Mouse (Mus musculus): Measurements from ENCODE around the gene Cadm1. TPM values are rescaled to one million over a fixed set of nuclear protein-coding genes. Genes with fewer than 3 reads are reported as not detected.

The Cadm1 gene
- total RNA-seq (2015; ENCODE audit: low replicate concordance) (2.9 and 6.0 TPM in 2 replicates), total RNA-seq (2017; ENCODE audit: low replicate concordance) (0.70 and 0.85 TPM in 2 replicates)

DNA sequence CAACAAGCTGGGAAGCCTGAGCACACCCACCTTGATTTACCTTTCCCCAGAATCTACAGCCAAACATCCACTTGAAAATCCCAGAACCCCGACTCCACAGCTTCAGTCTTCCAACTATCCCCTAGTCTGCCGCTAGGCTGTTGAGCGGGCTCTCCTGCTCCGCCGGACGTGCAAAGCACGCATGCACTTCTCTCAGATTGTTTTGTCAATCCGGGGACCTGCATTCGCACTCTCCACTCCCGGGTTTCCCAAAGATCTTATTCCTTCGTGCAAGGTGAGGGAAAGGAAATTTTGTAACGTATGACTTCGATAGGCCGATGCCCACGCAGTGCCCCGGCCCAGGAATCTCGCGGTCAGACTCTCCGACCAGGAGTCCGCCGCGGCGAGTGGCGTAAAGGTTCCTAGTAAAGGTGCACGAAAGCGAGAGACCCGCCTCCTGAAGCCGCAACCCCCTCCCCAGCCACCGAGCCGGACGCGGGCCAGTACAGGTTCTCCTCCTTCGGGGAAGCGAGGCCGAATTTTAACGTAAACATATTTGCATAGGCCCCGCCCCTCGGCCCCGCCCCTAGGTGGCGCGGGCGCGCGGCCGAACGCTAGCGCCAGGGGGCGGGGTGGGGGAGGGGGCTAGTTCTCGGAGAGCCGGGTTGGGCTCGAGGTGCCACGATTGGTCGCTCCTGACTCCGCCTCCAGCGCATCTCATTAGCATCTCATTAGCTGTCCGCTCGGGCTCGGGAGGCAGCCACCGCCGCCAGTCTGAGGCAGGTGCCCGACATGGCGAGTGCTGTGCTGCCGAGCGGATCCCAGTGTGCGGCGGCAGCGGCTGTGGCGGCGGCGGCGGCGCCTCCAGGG, at the start of gene Cadm1:
Gene Cadm1 (plus strand): TSS at position 572 of the 849 bp plus-strand sequence.
- ATAC-seq (replicated peaks; ENCODE audit: low FRiP score, poor library complexity, severe bottlenecking): 0 out of 2 replicates have a peak, but pooled peaks have one; percentile 43

DNA sequence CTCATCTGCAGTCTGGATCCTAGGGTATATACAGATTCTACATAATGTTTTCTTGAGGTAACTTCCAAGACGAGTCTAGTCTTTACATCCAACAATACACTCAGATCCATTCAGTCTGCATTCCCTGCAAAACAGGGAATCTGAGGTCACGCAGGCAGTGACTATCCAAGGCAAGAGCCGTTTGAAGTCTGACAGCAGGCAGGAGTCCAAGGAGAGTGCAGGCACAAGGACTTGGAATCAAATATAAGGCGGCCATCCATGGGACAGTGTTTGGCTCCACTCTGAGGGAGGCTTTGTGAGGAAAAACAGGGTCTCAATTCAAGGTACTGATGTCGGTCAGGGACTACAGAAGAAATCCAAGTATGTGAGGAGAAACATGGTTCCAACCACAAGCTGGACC, 45.5 kb upstream of the Cadm1 start:
- ATAC-seq (replicated peaks; ENCODE audit: low FRiP score, poor library complexity, severe bottlenecking): no peak

- ATAC-seq (replicated peaks; ENCODE audit: low FRiP score, poor library complexity, severe bottlenecking): no peak
Observed at GRCm38 (mm10) chr9:47485186-47485585, 44.8 kb upstream of the Cadm1 start.

- ATAC-seq (replicated peaks; ENCODE audit: low FRiP score, poor library complexity, severe bottlenecking): no peak
Observed at GRCm38 (mm10) chr9:47499761-47500160, 30.2 kb upstream of the Cadm1 start.

GRCm38 (mm10) chr9:47505956-47506355, 24.0 kb upstream of the Cadm1 start:
- ATAC-seq (replicated peaks; ENCODE audit: low FRiP score, poor library complexity, severe bottlenecking): no peak

- ATAC-seq (replicated peaks; ENCODE audit: low FRiP score, poor library complexity, severe bottlenecking): no peak
Observed at GRCm38 (mm10) chr9:47506876-47507275, 23.1 kb upstream of the Cadm1 start.

GRCm38 (mm10) chr9:47508109-47508508, 21.9 kb upstream of the Cadm1 start:
- ATAC-seq (replicated peaks; ENCODE audit: low FRiP score, poor library complexity, severe bottlenecking): no peak

DNA sequence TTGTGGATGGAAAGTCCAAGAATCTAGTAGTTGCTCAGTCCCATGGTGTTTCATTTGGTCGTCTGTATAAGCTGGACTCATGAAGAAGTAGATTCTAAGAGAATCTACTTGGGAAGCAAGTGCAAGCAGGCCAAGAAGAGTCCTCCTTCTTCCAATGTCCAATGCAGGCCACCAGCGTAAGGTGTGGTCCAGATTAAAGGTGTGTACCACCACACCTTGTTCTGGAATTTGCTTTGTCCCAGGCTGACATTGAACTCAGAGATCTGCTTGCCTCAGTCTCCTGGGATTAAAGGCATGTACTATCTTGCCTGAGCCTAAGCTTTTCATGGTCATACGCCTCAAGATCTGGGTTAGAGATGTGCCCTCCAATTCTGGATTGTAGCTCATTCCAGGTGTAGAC, 17.5 kb upstream of the Cadm1 start:
- ATAC-seq (replicated peaks; ENCODE audit: low FRiP score, poor library complexity, severe bottlenecking): no peak

GRCm38 (mm10) chr9:47514318-47514717, 15.7 kb upstream of the Cadm1 start:
- ATAC-seq (replicated peaks; ENCODE audit: low FRiP score, poor library complexity, severe bottlenecking): no peak

DNA sequence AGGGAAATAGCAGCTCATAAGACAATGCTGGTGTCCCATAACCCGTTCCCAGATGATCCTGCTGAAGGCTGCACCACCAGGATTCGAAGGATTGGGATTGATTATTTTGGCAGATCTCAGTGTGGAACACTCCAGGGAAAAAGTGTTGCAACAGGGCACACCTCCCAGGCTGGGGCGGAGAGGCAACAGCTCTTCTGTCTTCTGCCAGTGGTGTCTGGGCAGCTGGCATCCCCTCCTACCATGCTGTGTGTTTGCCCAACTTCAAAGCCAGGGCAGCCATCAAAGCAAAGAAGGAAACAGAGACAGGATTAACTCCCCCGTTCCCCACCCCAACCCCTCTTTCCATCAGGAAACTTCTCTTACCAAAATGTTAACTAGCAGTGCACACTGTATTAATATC, 13.7 kb upstream of the Cadm1 start:
- ATAC-seq (replicated peaks; ENCODE audit: low FRiP score, poor library complexity, severe bottlenecking): no peak

DNA sequence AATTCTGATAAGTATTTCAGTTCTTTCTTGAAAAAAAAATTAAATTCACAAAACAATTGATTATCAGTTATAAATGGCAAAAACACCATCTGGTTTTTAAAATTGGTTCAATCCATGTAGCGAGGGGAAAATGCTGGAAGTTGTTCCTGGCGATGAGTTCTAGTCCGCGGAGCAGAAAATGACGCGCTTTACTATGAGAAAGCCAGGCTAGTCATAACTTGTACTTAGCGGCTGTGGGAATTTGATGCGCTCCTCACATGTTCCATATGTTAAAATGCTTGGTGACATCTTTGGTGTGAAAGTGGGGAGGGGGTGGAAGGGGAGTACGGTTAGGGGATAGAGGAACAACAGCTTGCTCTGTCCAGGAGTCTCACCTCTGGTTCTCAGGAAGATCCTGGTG, 2.7 kb upstream of the Cadm1 start:
- no peak for ATAC-seq (replicated peaks; ENCODE audit: low FRiP score, poor library complexity, severe bottlenecking)

DNA sequence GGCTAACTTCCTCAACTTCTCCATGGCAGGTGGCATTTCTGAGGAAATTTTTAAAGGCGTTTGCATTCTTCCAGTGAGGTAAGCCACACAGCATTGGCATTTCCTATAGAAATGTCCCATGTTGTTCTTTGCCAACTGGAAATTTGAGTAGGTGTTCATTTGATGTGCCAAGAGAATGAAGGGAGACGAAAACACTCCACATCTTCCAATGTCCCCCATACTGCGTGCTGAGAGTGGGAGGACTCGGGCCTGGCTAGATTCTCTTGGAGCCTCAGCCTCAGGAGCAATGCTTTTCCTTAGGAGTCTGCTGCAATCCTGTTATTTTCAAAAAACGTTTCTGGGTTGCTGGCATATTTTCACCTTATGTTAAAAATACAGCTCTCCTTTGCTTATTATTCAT, 2.2 kb upstream of the Cadm1 start:
- no peak for ATAC-seq (replicated peaks; ENCODE audit: low FRiP score, poor library complexity, severe bottlenecking)

GRCm38 (mm10) chr9:47529182-47529581, 791 bp upstream of the Cadm1 start:
- ATAC-seq (replicated peaks; ENCODE audit: low FRiP score, poor library complexity, severe bottlenecking): no peak

DNA sequence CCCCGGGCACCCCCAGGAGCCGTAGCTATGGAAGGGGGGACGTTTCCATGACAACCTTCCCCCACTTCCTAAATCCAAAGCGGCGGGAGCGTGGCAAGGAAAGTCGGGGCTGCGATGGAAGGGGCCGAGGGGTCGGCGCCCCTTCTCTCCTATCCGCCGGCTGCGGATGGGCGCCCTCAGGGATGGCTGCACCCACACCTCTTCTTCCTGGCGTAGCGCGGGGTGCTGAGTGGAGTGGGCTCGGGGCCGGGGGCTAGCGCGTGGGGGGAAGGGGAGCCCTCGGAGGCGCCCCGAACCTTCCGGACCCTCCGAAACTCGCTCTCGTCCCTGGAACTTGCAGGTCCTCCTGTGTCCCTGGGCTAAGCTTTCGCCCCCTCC, 560 bp downstream of the Cadm1 start:
- ATAC-seq (replicated peaks; ENCODE audit: low FRiP score, poor library complexity, severe bottlenecking): no peak

DNA sequence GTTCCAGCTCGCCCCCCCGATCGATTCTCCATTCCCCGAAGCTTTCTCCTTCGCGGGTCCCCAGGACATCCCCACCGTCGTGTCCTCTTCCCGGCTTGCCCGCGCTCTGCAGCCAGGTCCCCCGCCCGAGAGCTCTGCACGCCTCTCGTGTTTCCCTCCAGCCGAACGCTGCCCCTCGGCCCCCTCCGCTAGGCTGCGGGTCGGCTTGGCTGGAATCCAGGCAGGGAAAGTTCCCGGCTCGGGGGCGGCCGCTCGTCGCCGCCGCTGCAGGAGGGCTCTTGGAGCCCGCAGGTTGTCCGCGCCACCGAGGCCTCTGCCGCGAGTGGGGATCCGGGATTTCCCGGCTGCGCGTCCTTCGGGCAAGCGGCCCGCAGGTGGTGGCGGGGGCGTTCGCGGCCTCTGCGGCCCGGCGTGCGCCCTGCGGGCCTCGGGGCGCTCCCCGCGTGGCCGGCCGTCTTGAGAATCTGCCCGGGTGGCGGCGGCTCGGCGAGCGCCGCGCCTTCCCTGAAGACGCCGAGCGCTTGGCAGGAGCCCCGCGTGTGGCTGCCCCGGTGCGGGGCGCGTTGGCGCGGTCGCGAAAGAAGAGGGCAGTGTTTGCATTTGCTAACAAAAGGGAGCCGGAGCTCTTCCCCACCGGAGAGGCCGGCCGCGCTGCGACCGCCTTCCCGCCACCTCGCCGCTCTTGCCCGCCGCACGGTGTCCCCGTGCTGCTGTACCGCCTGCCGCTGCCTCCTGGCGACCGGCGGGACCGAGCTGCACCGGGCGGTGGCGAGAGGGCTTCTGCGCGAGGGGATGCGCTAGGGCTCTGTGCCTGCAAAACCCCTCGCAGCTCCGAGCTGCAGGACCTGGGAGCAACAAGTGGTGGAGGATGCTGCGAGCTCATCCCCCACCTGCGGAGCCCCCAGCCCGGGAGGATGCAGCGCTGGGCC, 1.2 kb downstream of the Cadm1 start:
- no peak for ATAC-seq (replicated peaks; ENCODE audit: low FRiP score, poor library complexity, severe bottlenecking)

- no peak for ATAC-seq (replicated peaks; ENCODE audit: low FRiP score, poor library complexity, severe bottlenecking)
Observed at GRCm38 (mm10) chr9:47532215-47532865, 2.4 kb downstream of the Cadm1 start.

DNA sequence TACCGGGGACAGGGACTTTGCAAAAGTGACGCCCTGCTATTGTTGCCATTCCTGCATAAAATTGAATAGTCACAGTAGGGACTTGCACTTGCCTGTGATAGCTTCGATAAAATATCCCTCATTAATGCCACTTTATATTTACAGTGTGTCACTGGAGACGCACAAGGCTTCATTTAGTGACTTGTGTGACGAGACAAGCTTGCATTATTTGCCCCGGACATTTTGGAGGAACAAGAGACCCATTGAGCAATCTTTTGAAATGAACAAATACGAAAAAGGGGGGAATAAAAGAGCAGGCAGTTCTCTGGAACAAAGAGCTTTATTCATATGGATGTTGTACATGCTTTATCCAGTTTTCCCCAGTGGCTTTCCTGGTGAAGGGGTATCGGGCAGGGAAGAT, 3.5 kb downstream of the Cadm1 start:
- no peak for ATAC-seq (replicated peaks; ENCODE audit: low FRiP score, poor library complexity, severe bottlenecking)

DNA sequence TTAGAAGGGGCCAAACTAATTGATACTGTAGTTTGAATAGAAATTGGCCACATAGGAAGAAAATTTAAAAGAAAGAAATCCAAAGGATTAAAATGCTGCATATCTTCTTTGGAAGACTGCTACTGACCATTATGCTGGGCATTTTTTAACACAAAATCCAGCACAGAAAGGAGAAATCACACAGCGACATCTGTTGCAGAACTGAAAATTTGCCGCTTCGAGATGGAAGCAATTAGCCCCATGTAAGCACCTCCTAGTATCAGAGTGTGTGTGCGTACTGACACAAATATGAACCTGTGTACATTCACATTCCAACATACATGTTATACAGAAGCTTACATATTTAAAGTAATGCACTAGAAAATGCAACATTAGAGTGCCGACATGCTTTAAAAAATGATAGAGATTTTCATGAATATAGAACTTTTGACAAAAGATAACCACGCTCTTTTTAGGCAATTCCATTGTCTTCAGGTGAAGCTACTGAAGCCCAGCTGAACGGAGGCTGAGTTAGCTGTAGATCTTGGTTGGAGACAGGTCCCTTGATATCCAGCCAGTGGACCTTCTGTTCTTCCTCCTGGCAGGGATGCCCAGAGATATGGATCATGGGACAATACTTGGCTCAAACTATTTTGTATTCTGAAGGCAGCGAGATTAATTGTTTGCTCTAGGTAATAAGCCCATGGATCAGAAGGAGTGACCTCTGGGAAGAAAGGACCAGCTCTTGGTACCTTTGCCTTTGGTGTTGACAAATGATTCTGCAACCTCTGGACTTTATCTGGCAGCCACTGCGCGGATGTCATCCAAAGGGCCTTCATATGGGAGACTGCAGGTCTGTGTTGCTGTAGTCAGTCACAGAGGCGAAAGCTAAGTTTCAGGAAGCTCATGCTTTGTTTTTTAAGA, 4.9 kb downstream of the Cadm1 start:
- no peak for ATAC-seq (replicated peaks; ENCODE audit: low FRiP score, poor library complexity, severe bottlenecking)

DNA sequence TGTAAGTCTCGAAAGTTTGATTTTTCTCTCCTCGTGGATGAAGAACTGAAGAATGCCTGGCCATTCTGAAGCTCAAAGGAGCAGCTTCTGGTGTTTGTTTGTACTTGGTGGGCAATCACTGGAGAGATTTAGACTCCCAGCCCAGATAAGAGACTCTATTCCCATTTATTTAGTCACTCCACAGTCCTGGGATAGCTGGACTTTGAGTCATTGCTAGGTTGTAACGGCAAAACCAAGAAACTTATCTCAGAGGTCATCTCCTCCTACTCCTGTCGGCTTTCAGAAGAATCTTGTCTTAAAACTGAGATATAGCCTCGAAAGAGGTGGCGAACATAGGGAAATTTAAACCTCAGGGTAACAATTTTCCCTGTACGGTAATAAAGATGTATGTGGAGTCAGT, 15.3 kb downstream of the Cadm1 start:
- ATAC-seq (replicated peaks; ENCODE audit: low FRiP score, poor library complexity, severe bottlenecking): no peak
